Mouse (Mus musculus) E14TG2a.4 (cell line): ENCODE data around the gene Htr3a.

Experiments used
- CTCF ChIP-seq: conservative IDR thresholded peaks from 2 replicates; pipeline ENCODE4 v1.5.1; 2014; ENCODE audit warnings: low read length
- NANOG ChIP-seq: IDR thresholded peaks from 2 replicates; pipeline ENCODE4 v1.6.1; 2014; ENCODE audit warnings: borderline replicate concordance, low read length, mixed read lengths
- POU5F1 ChIP-seq: IDR thresholded peaks from 2 replicates; pipeline ENCODE4 v1.6.1; 2014; ENCODE audit warnings: low read length, borderline replicate concordance

DNA sequence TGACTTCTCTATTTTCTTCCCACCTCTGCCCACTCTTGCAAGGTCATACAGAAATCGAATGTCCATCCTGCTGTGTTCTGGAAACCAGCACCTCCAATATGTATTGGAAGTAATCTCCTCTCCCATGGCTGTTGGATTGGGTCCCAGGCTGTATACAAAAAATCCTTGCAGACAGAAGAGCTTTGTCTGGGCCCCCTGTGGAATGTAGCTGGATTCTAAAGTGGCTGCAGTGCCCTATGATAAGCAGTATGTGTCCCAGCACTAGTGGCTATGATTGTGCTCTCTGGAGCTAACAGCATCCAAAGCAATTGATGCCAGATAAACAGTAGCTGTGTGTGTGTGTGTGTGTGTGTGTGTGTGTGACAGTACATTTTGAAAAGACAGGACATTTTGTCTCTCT lies 31.4 kb upstream of the Htr3a start:
- TF ChIP-seq CTCF (no peak), NANOG (no peak), POU5F1 (no peak)
